Mouse (Mus musculus) liver, embryonic 12.5 days (tissue): ENCODE results near the gene Grin1. TPM values are rescaled to one million over a fixed set of nuclear protein-coding genes. Genes with fewer than 3 reads are reported as not detected.

Experiments
- ATAC-seq: fragments of 200-750 bp; cut with Nextera tagmentation; 2 replicates; pipeline ENCODE4 v1.8.0; 2017; ENCODE audit warnings: moderate number of reproducible peaks, mild to moderate bottlenecking, moderate library complexity
- H3K27ac ChIP-seq: fragments of 300-500 bp; sonication (generic); 2 replicates; pipeline ENCODE4 v1.5.1; 2016; ENCODE audit warnings: mild to moderate bottlenecking
- H3K27me3 ChIP-seq: fragments of 300-500 bp; sonication (generic); replicated peaks from 2 replicates; pipeline ENCODE4 v1.6.1; 2016; ENCODE audit warnings: mild to moderate bottlenecking, moderate library complexity
- H3K36me3 ChIP-seq: fragments of 300-500 bp; sonication (generic); 2 replicates; pipeline ENCODE4 v1.6.1; 2016; ENCODE audit warnings: mild to moderate bottlenecking, moderate library complexity
- H3K4me1 ChIP-seq: fragments of 300-500 bp; sonication (generic); 2 replicates; pipeline ENCODE4 v1.6.1; 2016
- H3K4me2 ChIP-seq: fragments of 300-500 bp; sonication (generic); 2 replicates; pipeline ENCODE4 v1.6.1; 2016; ENCODE audit warnings: mild to moderate bottlenecking, moderate library complexity
- H3K4me3 ChIP-seq: fragments of 300-500 bp; sonication (generic); 2 replicates; pipeline ENCODE4 v1.5.1; 2016; ENCODE audit warnings: mild to moderate bottlenecking, moderate library complexity
- H3K9ac ChIP-seq: fragments of 300-500 bp; sonication (generic); 2 replicates; pipeline ENCODE4 v1.6.1; 2016; ENCODE audit warnings: mild to moderate bottlenecking, moderate library complexity
- H3K9me3 ChIP-seq: fragments of 300-500 bp; sonication (generic); replicated peaks from 2 replicates; pipeline ENCODE4 v1.6.1; 2016; ENCODE audit warnings: mild to moderate bottlenecking, moderate library complexity
- WGBS: fragments of 180-500 bp; shearing (Covaris S2); methylation state at CpG from one replicate; pipeline ENCODE4 v1.1.7; 2016; ENCODE audit not compliant: insufficient replicate concordance; 5-methylcytosine and 5-hydroxymethylcytosine counted together
- polyA plus RNA-seq: library from polyadenylated mRNA; unstranded; fragments of >200 nt; fragmentation: Nextera tagmentation; extraction: Ambion mirVana; gene quantifications from 2 replicates; pipeline ENCODE4 v1.2.1, GENCODE M21; 2016

The Grin1 gene
- polyA plus RNA-seq, 1 experiment from 2014 or later: 0.41 TPM

GRCm38 (mm10) chr2:25271827-25272511 lies 47.0 kb downstream of the Grin1 start, which contains the start of the genes Ssna1 and Anapc2:
Gene Ssna1 (minus strand): TSS chr2:25272438.
Gene Anapc2 (plus strand): TSS chr2:25272478.
- Histone ChIP-seq H3K36me3 (peaks cover 71% of the 10 kb centered on the region), H3K4me2 (peak within 1 kb of the TSS; percentile 96), H3K27me3 (no peaks in the 10 kb centered on the region), H3K27ac (peak within 1 kb of the TSS; percentile 94), H3K4me1 (peaks cover 47% of the 10 kb centered on the region), H3K4me3 (peak within 1 kb of the TSS; percentile 92), H3K9ac (peak within 1 kb of the TSS; percentile 92), H3K9me3 (no peaks in the 10 kb centered on the region)
- WGBS: under 1% methylated on average over 55 of the region's 55 CpGs
- ATAC-seq: peak; percentile 92

DNA sequence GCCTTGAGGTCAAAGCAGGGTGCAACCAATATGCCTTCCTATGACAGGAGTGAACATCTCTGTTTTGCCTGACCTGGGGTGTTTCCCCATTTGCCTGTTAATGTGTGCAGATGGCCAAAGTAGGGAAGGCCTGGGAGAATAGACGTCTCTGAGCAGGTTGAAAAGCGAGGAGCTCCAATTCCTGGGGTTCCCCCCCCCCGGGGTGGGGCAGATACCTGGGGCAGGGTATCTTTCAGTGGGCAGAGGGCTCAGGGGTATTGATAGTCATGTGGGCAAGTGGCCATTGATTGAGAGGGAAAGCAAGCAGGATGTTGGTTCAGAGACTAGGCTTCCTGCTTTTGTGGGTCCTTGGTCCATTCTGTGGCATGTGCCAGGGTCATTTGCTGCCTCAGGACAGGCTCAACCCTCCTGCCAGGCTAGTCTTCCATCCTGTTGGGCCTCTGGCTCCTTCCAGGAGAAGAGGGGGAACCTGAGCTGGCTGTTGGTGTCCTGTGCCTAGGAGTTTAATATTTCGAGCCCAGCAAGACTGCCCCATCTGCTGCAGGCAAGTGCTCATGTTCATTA lies 51.2 kb downstream of the Grin1 start:
- Histone ChIP-seq H3K4me2 (no peak overlapping the region), H3K9ac (no peak overlapping the region), H3K9me3 (no peaks in the 10 kb centered on the region), H3K27me3 (peaks cover 11% of the 10 kb centered on the region), H3K27ac (peak overlapping the region; percentile 64; the same call in 1 of the 2 replicates), H3K4me1 (peaks cover 78% of the 10 kb centered on the region), H3K4me3 (no peak overlapping the region), H3K36me3 (peaks cover 33% of the 10 kb centered on the region)
- ATAC-seq: no peak
- whole genome bisulfite sequencing: 71% methylated on average over 4 of the region's 4 CpGs

DNA sequence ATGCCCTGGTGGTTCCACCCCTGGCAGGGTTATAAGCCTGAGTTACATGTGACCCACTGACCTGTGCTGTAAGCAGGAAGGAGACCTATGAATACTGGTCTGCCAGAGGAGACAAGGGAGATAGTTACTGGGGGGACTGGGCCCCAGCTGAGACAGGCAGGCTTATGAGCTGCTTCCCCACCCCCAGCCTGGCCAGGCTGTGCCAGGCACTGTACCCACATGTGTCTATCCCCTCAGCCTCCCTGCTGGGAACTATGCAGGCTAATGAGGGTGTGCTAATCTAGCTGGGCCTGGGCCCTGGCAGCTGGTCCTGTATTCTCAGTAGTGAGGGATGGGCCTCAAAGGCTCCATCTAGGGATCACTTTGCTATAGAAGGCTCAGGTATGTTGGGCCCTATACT lies 51.7 kb downstream of the Grin1 start:
- ATAC-seq: no peak
- peak overlapping the region; percentile 52 for H3K9ac ChIP-seq

DNA sequence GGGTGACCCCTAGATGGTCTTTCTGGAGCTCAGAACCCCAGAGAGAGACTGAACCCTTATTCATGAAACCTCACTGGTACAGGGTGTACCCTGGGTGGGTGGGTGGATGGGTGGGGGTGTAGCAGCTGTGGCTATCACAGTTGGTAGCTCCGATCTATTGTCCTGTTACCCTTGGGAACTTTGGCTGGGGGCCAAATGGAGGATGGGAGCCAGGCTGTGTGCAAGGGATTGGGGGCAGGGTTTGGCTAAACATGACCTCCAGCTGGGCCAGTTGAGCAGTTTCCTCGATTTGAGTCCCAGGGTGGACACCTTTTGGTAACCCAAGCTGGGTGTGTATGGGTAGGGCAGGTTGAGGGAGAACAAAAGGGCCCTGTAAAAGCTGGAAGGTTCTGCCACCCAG lies 52.3 kb downstream of the Grin1 start:
- Histone ChIP-seq H3K4me1 (peaks cover 81% of the 10 kb centered on the region), H3K4me2 (peak overlapping the region; percentile 100), H3K4me3 (peak overlapping the region; percentile 20; the same call in 1 of the 2 replicates), H3K36me3 (peaks cover 33% of the 10 kb centered on the region), H3K9ac (peak overlapping the region; percentile 52), H3K9me3 (no peaks in the 10 kb centered on the region), H3K27me3 (peaks cover 11% of the 10 kb centered on the region), H3K27ac (peak overlapping the region; percentile 64)
- no peak for ATAC-seq
- WGBS: 52% methylated on average over 2 of the region's 2 CpGs

More for the DNA sequence above, 51.7 kb downstream of the Grin1 start:
- Histone ChIP-seq H3K27me3 (peaks cover 11% of the 10 kb centered on the region), H3K36me3 (peaks cover 33% of the 10 kb centered on the region), H3K4me3 (no peak overlapping the region), H3K27ac (peak overlapping the region; percentile 64), H3K4me2 (peak overlapping the region; percentile 100), H3K9me3 (no peaks in the 10 kb centered on the region), H3K4me1 (peaks cover 77% of the 10 kb centered on the region)

DNA sequence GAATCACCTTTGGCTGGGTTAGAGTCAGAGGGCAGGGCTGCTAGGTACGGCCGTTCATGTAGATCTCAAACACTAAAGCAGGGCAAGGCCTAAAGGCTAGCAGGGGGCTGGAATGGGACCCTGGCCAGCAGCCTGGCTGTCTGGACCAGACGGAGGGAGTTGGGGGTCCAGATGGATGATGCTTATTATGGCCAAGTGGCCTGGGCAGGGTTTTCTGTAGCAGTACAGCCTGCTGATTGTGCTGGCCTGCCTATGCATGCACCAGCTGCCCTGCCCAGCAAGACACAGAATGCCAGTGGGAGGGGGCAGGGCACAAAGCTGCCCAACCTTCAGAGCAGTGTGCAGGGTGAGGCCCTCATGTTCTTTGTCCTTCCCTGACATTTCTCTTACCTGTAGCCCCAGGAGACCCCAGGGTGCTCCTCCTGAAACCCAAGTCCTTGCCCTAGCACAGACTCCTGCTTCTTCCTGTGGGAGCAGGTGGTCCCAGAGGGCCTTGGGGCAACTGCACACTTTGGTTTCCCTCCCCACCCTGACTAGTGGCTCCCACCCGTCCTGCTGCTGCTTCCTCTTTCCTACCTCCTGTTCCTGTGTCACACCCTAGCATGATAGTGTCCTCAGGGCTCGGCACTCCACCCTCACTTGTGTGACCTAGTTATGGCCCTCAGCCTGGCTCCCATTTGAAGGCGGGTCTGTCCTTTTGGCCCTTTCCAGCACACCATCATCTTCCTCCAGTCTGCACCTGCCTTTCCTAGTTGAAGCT lies 52.9 kb downstream of the Grin1 start:
- H3K4me2 ChIP-seq: peak overlapping the region; percentile 100
- peaks cover 80% of the 10 kb centered on the region for H3K4me1 ChIP-seq
- H3K9me3 ChIP-seq: no peaks in the 10 kb centered on the region
- peak overlapping the region; percentile 64 for H3K27ac ChIP-seq
- 38% methylated on average over 6 of the region's 6 CpGs for WGBS
- H3K9ac ChIP-seq: peak overlapping the region; percentile 52
- H3K27me3 ChIP-seq: peaks cover 11% of the 10 kb centered on the region
- no peak for ATAC-seq
- peak overlapping the region; percentile 20 for H3K4me3 ChIP-seq
- peaks cover 31% of the 10 kb centered on the region for H3K36me3 ChIP-seq

- 67% methylated on average over 3 of the region's 3 CpGs for WGBS
- ATAC-seq: no peak
- Histone ChIP-seq H3K27me3 (peaks cover 11% of the 10 kb centered on the region), H3K36me3 (peaks cover 19% of the 10 kb centered on the region), H3K9me3 (no peaks in the 10 kb centered on the region), H3K27ac (no peak overlapping the region), H3K4me1 (peaks cover 68% of the 10 kb centered on the region), H3K9ac (peak overlapping the region; percentile 27; the same call in 1 of the 2 replicates), H3K4me2 (peak overlapping the region; percentile 100), H3K4me3 (no peak overlapping the region)
Observed at GRCm38 (mm10) chr2:25264851-25265250, 54.1 kb downstream of the Grin1 start.

GRCm38 (mm10) chr2:25264286-25264660 lies 54.7 kb downstream of the Grin1 start:
- Histone ChIP-seq H3K4me1 (peaks cover 68% of the 10 kb centered on the region), H3K9me3 (no peaks in the 10 kb centered on the region), H3K9ac (peak overlapping the region; percentile 86; the same call in 1 of the 2 replicates), H3K36me3 (peaks cover 13% of the 10 kb centered on the region), H3K4me3 (peak overlapping the region; percentile 84), H3K4me2 (peak overlapping the region; percentile 100), H3K27ac (no peak overlapping the region), H3K27me3 (peaks cover 11% of the 10 kb centered on the region)
- 68% methylated on average over 5 of the region's 5 CpGs for WGBS
- ATAC-seq: no peak

DNA sequence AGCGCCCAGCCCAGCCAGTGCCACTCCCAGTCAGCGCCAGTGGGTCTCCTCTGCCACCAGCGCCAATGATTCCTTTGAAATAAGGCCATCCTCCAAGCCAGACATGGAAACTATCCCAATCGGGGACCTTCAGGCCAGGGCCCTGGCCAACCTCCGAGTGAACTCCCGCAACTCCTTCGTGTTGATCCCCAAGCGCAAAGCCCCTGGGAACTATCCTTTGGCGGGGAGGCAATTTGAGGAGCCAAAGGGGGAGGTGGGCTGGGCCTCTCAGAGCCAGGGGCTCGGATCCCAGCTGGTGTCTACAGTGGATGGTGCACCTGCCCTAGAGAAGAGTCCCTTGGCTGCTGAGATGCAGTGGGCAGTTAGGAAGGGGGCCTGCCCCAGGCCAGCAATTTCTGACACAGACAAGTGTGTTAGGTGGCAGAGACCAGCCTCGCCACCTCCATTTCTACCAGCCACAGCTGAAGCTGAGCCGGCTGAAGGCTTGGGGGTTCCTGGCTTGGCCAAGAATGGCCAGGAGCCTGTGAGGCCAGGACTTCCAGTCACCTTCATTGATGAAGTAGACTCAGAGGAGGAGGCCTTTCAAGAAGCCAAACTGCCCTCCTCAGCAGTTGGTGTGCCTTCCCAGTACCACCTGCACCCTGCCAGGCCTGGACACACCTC lies 55.2 kb downstream of the Grin1 start:
- no peak for ATAC-seq
- Histone ChIP-seq H3K4me1 (peaks cover 68% of the 10 kb centered on the region), H3K9me3 (no peaks in the 10 kb centered on the region), H3K4me2 (peak overlapping the region; percentile 100), H3K27me3 (peaks cover 11% of the 10 kb centered on the region), H3K9ac (peak overlapping the region; percentile 86), H3K27ac (peak overlapping the region; percentile 77; the same call in 1 of the 2 replicates), H3K36me3 (peaks cover 8% of the 10 kb centered on the region), H3K4me3 (peak overlapping the region; percentile 84)
- WGBS: 29% methylated on average over 12 of the region's 12 CpGs

DNA sequence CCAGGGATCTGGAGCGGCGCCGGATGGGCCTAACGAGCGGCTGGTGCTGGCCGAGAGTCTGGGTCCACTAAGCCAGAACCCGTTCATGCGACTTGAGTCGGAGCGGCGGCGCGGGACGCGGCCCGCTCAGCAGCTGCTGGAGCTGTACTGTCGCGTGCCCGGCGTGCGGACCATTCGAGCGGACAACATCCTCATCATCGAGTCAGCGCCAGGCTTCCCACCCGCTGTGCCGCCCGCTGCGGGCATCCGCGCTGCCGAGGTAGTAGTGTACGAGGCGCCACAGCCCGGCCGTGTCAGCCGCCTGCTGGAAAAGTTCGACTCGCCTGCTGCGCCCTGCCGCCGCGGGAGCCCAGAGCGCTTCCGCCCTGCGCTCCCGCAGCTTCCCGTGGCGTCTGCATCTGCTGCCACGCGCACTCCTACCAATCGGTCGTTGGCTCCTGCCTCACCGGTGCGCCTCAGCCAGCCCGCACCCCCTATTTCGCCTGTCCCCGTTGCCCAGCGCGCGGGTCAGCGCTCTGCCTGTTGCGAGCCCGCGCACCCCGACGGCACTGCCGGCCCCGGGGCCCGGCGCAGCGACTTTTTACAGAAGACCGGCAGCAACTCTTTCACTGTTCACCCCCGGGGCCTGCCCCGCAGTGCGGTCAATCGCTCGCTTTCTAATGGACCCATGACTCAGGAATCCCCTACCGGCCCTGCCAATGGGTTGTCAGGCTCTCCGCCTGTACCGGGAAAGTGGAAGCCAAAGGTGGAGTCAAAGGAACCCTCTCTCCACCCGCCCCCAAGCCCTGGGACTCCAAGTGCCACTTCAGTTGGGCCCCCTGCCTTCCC lies 56.0 kb downstream of the Grin1 start:
- H3K4me3 ChIP-seq: peak overlapping the region; percentile 84
- H3K4me2 ChIP-seq: peak overlapping the region; percentile 100
- peak overlapping the region; percentile 86 for H3K9ac ChIP-seq
- H3K9me3 ChIP-seq: no peaks in the 10 kb centered on the region
- ATAC-seq: peak; percentile 13
- WGBS: 2% methylated on average over 82 of the region's 82 CpGs
- H3K27me3 ChIP-seq: peaks cover 11% of the 10 kb centered on the region
- H3K27ac ChIP-seq: peak overlapping the region; percentile 77
- peaks cover 63% of the 10 kb centered on the region for H3K4me1 ChIP-seq
- H3K36me3 ChIP-seq: peaks cover 2% of the 10 kb centered on the region; the same call in 1 of the 2 replicates

GRCm38 (mm10) chr2:25262291-25262767 lies 56.7 kb downstream of the Grin1 start, which contains the start of gene Tprn:
Gene Tprn (plus strand): TSS chr2:25262618.
- peak within 1 kb of the TSS; percentile 86 for H3K9ac ChIP-seq

More at GRCm38 (mm10) chr2:25262291-25262767, 56.7 kb downstream of the Grin1 start, which contains the start of gene Tprn:
- ATAC-seq: peak; percentile 97
- under 1% methylated on average over 39 of the region's 39 CpGs for WGBS
- H3K27me3 ChIP-seq: peaks cover 11% of the 10 kb centered on the region
- H3K27ac ChIP-seq: peak within 1 kb of the TSS; percentile 77
- H3K4me3 ChIP-seq: peak within 1 kb of the TSS; percentile 84
- no peaks in the 10 kb centered on the region for H3K9me3 ChIP-seq
- H3K4me2 ChIP-seq: peak within 1 kb of the TSS; percentile 100
- peaks cover 56% of the 10 kb centered on the region for H3K4me1 ChIP-seq
- no peaks in the 10 kb centered on the region; the same call in 1 of the 2 replicates for H3K36me3 ChIP-seq
